Mouse (Mus musculus) hindbrain, embryonic 10.5 days (tissue): ENCODE measurements around the gene S100a7a. TPM values are rescaled to one million over a fixed set of nuclear protein-coding genes. Genes with fewer than 3 reads are reported as not detected.

Source experiments
- DNase-seq: peaks from one replicate; pipeline ENCODE4 v3.0.0-alpha.2; 2017; ENCODE audit warnings: low spot score
- H3K27ac ChIP-seq: fragments of 300-500 bp; sonication (generic); 2 replicates; pipeline ENCODE4 v1.5.1; 2016; ENCODE audit warnings: mild to moderate bottlenecking, moderate library complexity
- H3K27me3 ChIP-seq: fragments of 300-500 bp; sonication (generic); 2 replicates; pipeline ENCODE4 v1.6.1; 2016; ENCODE audit warnings: mild to moderate bottlenecking; ENCODE audit not compliant: poor library complexity, insufficient read depth, severe bottlenecking
- H3K36me3 ChIP-seq: fragments of 300-500 bp; sonication (generic); 2 replicates; pipeline ENCODE4 v1.6.1; 2016; ENCODE audit warnings: mild to moderate bottlenecking, moderate library complexity
- H3K4me1 ChIP-seq: fragments of 300-500 bp; sonication (generic); replicated peaks from 2 replicates; pipeline ENCODE4 v1.6.1; 2016; ENCODE audit warnings: mild to moderate bottlenecking
- H3K4me3 ChIP-seq: fragments of 300-500 bp; sonication (generic); 2 replicates; pipeline ENCODE4 v1.5.1; 2016; ENCODE audit warnings: mild to moderate bottlenecking, moderate library complexity
- H3K9me3 ChIP-seq: fragments of 300-500 bp; sonication (generic); 2 replicates; pipeline ENCODE4 v1.6.1; 2016; ENCODE audit warnings: mild to moderate bottlenecking, moderate library complexity
- WGBS: fragments of 180-500 bp; shearing (Covaris S2); methylation state at CpG from one replicate; pipeline ENCODE4 v1.1.7; 2016; 5-methylcytosine and 5-hydroxymethylcytosine counted together
- polyA plus RNA-seq: library from polyadenylated mRNA; unstranded; fragments of >200 nt; fragmentation: Nextera tagmentation; extraction: Ambion mirVana; gene quantifications from 2 replicates; pipeline ENCODE4 v1.2.1, GENCODE M21; 2016

Gene S100a7a
- polyA plus RNA-seq: not detected in 2 replicates

DNA sequence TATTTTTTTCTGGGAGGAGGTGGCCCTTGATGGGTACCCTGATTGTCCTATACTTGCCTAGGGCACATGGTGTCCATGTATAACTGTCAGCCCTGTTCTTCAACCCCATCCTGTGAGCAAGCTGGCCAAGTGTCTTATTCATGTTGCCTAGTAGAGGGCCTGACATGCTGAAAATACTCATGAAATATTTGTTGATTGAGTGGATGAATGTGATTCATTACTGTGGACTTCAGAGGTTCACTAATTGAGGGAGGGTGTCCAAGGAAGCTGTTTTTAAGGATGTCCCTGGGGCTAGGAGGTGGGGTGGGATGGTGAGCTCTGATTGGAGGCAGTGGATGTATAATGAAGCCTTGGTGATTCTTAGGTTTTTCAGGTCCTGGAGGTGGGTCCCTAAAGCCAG, at the start of gene S100a7a:
S100a7a (plus strand) TSS at position 301 of the 400 bp plus-strand sequence.
- Histone ChIP-seq H3K9me3 (no peaks in the 10 kb centered on the region), H3K27me3 (no peaks in the 10 kb centered on the region), H3K4me3 (no peak within 1 kb of the TSS), H3K36me3 (no peaks in the 10 kb centered on the region), H3K27ac (no peak within 1 kb of the TSS), H3K4me1 (no peaks in the 10 kb centered on the region)
- DNase-seq: no peak

DNA sequence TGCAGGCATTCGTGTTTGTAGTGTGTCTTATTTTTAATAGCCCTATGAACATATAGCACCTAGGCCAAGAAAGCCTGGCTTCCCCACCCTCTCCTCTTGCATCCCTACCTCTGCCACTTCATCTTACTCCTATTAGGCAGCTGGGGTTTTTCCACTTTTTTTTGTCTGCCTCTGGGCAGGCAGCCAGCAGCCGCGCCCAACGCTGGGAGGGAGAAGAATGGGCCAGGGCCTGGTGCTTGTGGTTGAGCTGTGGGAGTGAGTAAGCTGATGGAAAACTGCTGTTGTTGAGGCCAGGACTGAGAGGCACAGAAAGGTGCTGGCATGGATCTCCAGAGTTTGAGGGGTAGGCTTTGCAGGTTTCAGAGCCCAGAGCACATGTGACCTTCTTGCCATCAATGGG, 49.4 kb upstream of the S100a7a start:
- 81% methylated on average over 4 of the region's 4 CpGs for WGBS
- H3K36me3 ChIP-seq: no peaks in the 10 kb centered on the region
- no peak for DNase-seq

DNA sequence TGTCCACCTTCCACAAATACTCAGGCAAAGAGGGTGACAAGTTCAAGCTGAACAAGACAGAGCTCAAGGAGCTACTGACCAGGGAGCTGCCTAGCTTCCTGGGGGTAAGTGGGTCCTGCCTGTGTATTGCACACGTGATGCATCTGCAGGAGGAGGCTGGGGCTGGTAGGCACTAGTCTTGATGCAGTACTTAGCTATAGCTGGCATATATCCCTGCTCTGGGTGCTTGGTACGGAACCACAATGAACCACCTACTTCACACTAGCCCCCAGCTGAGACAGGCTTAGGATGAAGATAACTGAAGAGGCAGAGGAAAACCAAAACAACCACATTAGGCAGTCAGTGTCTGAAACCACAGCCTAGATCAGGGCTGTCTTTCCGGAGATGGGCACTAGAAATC, 48.8 kb upstream of the S100a7a start:
- Histone ChIP-seq H3K36me3 (no peaks in the 10 kb centered on the region), H3K9me3 (no peaks in the 10 kb centered on the region), H3K4me3 (no peak overlapping the region), H3K27ac (no peak overlapping the region), H3K27me3 (no peaks in the 10 kb centered on the region), H3K4me1 (peaks cover 10% of the 10 kb centered on the region; the same call in 1 of the 2 replicates)
- DNase-seq: no peak
- WGBS: 91% methylated on average over 3 of the region's 3 CpGs

More for the DNA sequence above, 49.4 kb upstream of the S100a7a start:
- H3K4me3 ChIP-seq: no peak overlapping the region
- no peaks in the 10 kb centered on the region for H3K9me3 ChIP-seq
- H3K27me3 ChIP-seq: no peaks in the 10 kb centered on the region
- H3K4me1 ChIP-seq: peaks cover 13% of the 10 kb centered on the region; the same call in 1 of the 2 replicates
- H3K27ac ChIP-seq: no peak overlapping the region

DNA sequence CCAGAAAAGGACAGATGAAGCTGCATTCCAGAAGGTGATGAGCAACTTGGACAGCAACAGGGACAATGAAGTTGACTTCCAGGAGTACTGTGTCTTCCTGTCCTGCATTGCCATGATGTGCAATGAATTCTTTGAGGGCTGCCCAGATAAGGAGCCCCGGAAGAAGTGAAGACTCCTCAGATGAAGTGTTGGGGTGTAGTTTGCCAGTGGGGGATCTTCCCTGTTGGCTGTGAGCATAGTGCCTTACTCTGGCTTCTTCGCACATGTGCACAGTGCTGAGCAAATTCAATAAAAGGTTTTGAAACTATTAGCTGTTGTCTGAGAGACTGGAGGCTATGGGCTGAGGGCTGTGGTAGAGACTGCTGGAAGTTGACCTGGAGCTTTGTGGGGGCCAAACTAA, 48.1 kb upstream of the S100a7a start:
- H3K27ac ChIP-seq: no peak overlapping the region
- no peak overlapping the region for H3K4me3 ChIP-seq
- DNase-seq: no peak
- 0 out of 2 replicates have a peak, but pooled peaks cover 8% of the 10 kb centered on the region for H3K4me1 ChIP-seq
- no peaks in the 10 kb centered on the region for H3K27me3 ChIP-seq
- no peaks in the 10 kb centered on the region for H3K36me3 ChIP-seq
- H3K9me3 ChIP-seq: no peaks in the 10 kb centered on the region
- 86% methylated on average over 2 of the region's 2 CpGs for WGBS

GRCm38 (mm10) chr3:90606185-90606584, 47.6 kb upstream of the S100a7a start:
- peak; percentile 56 for DNase-seq
- Histone ChIP-seq H3K36me3 (no peaks in the 10 kb centered on the region), H3K27ac (no peak overlapping the region), H3K4me3 (no peak overlapping the region), H3K27me3 (no peaks in the 10 kb centered on the region), H3K4me1 (0 out of 2 replicates have a peak, but pooled peaks cover 8% of the 10 kb centered on the region), H3K9me3 (no peaks in the 10 kb centered on the region)
- 85% methylated on average over 6 of the region's 6 CpGs for WGBS

DNA sequence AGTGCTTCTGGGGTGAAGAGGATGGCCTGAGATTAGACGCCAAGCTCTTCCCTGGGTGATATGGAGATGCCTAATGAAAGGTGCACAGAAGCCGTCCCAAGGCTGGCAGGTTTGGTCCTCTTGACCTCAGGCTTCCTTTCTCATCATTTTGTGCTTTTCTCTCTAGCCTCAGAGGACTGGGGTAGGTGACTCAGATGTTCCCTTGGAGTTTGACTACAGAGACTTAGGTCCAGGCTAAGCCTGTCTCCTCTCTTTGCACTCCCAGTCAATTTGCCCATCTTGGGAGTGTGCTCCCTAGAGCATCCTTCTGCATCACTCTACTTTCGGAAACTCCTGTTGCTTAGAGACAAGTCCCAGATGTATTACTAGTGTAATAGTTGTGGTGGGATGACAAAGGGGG, 46.5 kb upstream of the S100a7a start:
- WGBS: 86% methylated on average over 3 of the region's 3 CpGs
- no peaks in the 10 kb centered on the region for H3K27me3 ChIP-seq

DNA sequence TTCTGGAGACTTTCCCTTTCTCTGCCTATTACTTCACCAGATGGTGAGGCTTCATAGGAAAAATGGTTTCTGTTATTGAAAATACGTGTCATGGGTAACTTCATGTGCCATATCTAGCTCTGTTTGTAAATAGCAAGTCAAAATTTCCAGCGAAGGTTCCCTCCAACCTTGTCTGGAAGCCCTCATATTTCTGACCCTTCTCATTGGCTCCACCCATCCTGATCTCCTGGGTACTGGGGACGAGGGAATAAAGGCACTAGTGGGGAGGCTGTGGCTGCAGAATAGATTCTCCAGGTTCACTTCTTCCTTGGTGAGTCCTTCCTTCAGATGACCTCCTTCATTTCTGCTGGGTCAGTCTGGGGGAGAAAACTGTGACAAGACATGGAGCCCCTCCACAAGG, 45.6 kb upstream of the S100a7a start, which contains the start of gene S100a5:
S100a5 (plus strand) TSS at position 301 of the 400 bp plus-strand sequence.
- 56% methylated on average over 3 of the region's 3 CpGs for WGBS

More for the DNA sequence above, 46.5 kb upstream of the S100a7a start:
- DNase-seq: no peak
- Histone ChIP-seq H3K9me3 (no peaks in the 10 kb centered on the region), H3K4me3 (no peak overlapping the region), H3K4me1 (0 out of 2 replicates have a peak, but pooled peaks cover 8% of the 10 kb centered on the region), H3K36me3 (no peaks in the 10 kb centered on the region), H3K27ac (no peak overlapping the region)

GRCm38 (mm10) chr3:90609102-90609501, 44.7 kb upstream of the S100a7a start:
- H3K27ac ChIP-seq: no peak overlapping the region
- H3K4me3 ChIP-seq: no peak overlapping the region
- H3K36me3 ChIP-seq: no peaks in the 10 kb centered on the region
- no peaks in the 10 kb centered on the region for H3K9me3 ChIP-seq
- no peak for DNase-seq
- peaks cover 11% of the 10 kb centered on the region for H3K27me3 ChIP-seq
- peaks cover 16% of the 10 kb centered on the region for H3K4me1 ChIP-seq

More for the DNA sequence above, 45.6 kb upstream of the S100a7a start, which contains the start of gene S100a5:
- Histone ChIP-seq H3K27me3 (peaks cover 2% of the 10 kb centered on the region), H3K36me3 (no peaks in the 10 kb centered on the region), H3K4me3 (no peak within 1 kb of the TSS), H3K27ac (no peak within 1 kb of the TSS), H3K4me1 (peaks cover 15% of the 10 kb centered on the region), H3K9me3 (no peaks in the 10 kb centered on the region)
- DNase-seq: no peak

DNA sequence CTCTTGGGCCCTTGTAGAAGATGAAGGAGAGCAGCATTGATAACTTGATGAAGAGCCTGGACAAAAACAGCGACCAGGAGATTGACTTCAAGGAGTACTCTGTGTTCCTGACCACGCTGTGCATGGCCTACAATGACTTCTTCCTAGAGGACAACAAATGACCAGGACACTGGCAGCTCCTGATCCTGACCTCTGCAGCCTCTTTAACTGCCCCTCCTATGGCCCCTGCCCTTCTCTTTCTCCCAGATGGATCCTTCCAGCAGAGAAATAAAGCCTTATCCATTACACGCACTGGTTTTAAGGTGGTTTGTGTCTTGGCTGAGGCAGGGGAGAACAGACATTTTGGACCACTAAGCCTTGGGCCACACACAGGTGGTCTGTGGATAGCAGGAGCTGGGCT, 42.3 kb upstream of the S100a7a start:
- Histone ChIP-seq H3K27ac (no peak overlapping the region), H3K9me3 (no peaks in the 10 kb centered on the region), H3K4me1 (peaks cover 12% of the 10 kb centered on the region), H3K27me3 (peaks cover 13% of the 10 kb centered on the region), H3K36me3 (no peaks in the 10 kb centered on the region), H3K4me3 (no peak overlapping the region)
- DNase-seq: no peak
- 81% methylated on average over 3 of the region's 3 CpGs for WGBS

DNA sequence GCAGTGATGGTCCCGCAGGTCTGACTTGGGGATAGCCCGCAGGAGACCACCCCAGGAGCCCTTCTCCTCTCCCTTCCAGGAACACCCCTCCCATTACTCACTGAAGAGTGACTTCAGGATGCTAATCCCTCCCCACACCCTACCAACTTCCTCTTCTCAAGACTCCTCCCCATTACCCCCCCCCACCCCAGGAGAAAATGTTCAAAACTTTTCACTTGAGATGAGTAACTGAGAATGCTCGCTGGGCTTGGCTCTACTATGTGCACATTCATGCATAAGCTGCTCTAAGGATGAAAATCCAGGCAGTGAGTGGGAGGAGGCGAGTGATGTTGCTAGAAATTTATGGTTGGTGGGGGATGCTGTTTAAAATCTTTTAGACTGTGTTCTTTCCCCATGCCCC, 41.8 kb upstream of the S100a7a start:
- Histone ChIP-seq H3K27me3 (peaks cover 13% of the 10 kb centered on the region), H3K27ac (no peak overlapping the region), H3K4me3 (no peak overlapping the region), H3K9me3 (no peaks in the 10 kb centered on the region), H3K4me1 (peaks cover 12% of the 10 kb centered on the region), H3K36me3 (no peaks in the 10 kb centered on the region)
- 69% methylated on average over 4 of the region's 4 CpGs for WGBS
- no peak for DNase-seq

GRCm38 (mm10) chr3:90612728-90613291, 41.0 kb upstream of the S100a7a start, which contains the start of gene S100a6:
TSS of gene S100a6 (plus strand) at chr3:90612882.
- WGBS: under 1% methylated on average over 23 of the region's 23 CpGs
- H3K9me3 ChIP-seq: no peaks in the 10 kb centered on the region
- H3K27me3 ChIP-seq: peaks cover 13% of the 10 kb centered on the region
- no peaks in the 10 kb centered on the region for H3K36me3 ChIP-seq
- peak within 1 kb of the TSS; percentile 53 for H3K4me3 ChIP-seq
- DNase-seq: peak; percentile 70
- H3K27ac ChIP-seq: peak within 1 kb of the TSS; percentile 68; the same call in 1 of the 2 replicates
- H3K4me1 ChIP-seq: peaks cover 12% of the 10 kb centered on the region

DNA sequence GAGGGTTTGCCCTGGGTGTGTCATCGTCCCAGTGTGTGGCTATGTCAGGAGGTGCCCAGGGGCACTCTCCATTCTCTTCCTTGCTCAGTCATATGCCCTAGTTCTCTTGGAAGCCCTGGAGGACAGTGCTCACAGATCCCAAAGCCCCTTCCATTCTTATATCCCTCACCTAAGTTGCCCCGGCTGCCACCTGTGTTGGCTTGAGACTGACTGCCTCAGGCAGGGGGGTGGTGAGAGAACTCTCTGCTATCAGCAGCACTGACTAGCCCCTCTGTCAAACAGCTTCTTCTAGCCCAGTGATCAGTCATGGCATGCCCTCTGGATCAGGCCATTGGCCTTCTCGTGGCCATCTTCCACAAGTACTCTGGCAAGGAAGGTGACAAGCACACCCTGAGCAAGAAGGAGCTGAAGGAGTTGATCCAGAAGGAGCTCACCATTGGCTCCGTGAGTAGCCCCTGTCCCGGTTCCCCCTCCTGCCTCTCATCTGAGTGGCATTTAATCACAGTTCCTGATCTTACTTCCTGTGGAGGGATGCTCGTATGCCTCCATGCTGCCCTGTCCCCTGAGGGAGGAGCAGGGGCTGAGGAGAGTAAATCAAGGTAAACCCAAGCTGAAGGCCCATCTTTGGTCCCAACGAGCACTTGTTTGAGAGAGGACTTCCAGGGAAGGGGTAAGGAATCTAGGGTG, 40.2 kb upstream of the S100a7a start:
- H3K9me3 ChIP-seq: no peaks in the 10 kb centered on the region
- peaks cover 13% of the 10 kb centered on the region for H3K27me3 ChIP-seq
- no peaks in the 10 kb centered on the region for H3K36me3 ChIP-seq
- WGBS: 68% methylated on average over 7 of the region's 7 CpGs
- H3K4me1 ChIP-seq: peaks cover 12% of the 10 kb centered on the region
- H3K4me3 ChIP-seq: peak overlapping the region; percentile 53
- no peak overlapping the region for H3K27ac ChIP-seq
- DNase-seq: no peak

- peaks cover 13% of the 10 kb centered on the region for H3K27me3 ChIP-seq
- peaks cover 12% of the 10 kb centered on the region for H3K4me1 ChIP-seq
- H3K4me3 ChIP-seq: no peak overlapping the region
- H3K9me3 ChIP-seq: no peaks in the 10 kb centered on the region
- DNase-seq: no peak
- 90% methylated on average over 6 of the region's 6 CpGs for WGBS
- H3K27ac ChIP-seq: no peak overlapping the region
- no peaks in the 10 kb centered on the region for H3K36me3 ChIP-seq
Measured at GRCm38 (mm10) chr3:90614148-90614530, 39.7 kb upstream of the S100a7a start.
